In genomic region chr2:26298208-26298855, GRCm38 (mm10) we compare ENCODE assay signal across 7 mouse cellular contexts. TPM values are rescaled to one million over a fixed set of nuclear protein-coding genes. Genes with fewer than 3 reads are reported as not detected.
A peak's percentile ranks its signal among the peaks of the same experiment; 100 is the strongest.
DNase-seq lines count a peak whose midpoint lies in the region; TF ChIP-seq lines count a peak whose summit lies in the region.

No protein-coding gene starts in this region.

- intact Hi-C loops in left cerebral cortex, postnatal 25 days (cut with DNase I) = loop anchor here (5.0 kb wide), 1 partner anchor 231 kb away; no protein-coding TSS in a partner anchor

- H3K4me3 ChIP-seq in olfactory bulb, adult 2 months (ENCODE audit: insufficient read depth, low read depth, low read length) = no peak overlapping the region

- no peak for TF ChIP-seq POLR2A in olfactory bulb, adult 2 months (IDR thresholded peaks at IDR 0.05; ENCODE audit: insufficient read depth, low read depth, low read length)

- peak overlapping the region; percentile 79 for H3K27ac ChIP-seq in olfactory bulb, adult 2 months (ENCODE audit: insufficient read depth, low read depth, low read length)

- no peak for TF ChIP-seq CTCF in olfactory bulb, adult 2 months (IDR thresholded peaks at IDR 0.05; ENCODE audit: insufficient read depth, low read depth, low read length)

- WGBS in olfactory bulb, adult 2 months = 2% methylated on average over 10 of the region's 10 CpGs

- DNase-seq in thymus, postnatal 0 days (ENCODE audit: low spot score) = peak; percentile 33
- DNase-seq in thymus, postnatal 36 days = no peak
- DNase-seq in cerebellum, postnatal 25 days = peak; percentile 66 to 67
- peak; percentile 61 for DNase-seq in heart, postnatal 4 days
- peak; percentile 73 to 89 for DNase-seq in left cerebral cortex, postnatal 25 days (ENCODE audit: low spot score in 2 of 2)
- DNase-seq in ovary, postnatal 14 days (ENCODE audit: low spot score) = no peak

- H3K4me1 ChIP-seq in olfactory bulb, adult 2 months (ENCODE audit: control insufficient read depth, insufficient read depth, low read length) = peaks cover 51% of the 10 kb centered on the region

RNA-seq across cellular contexts. Expression of gene Ccdc187, which starts 4.0 kb away (rescaled TPM):
- 0.04 TPM in 2 replicates for polyA plus RNA-seq in thymus, postnatal 0 days (2015; fragmentation: Nextera tagmentation; extraction: Ambion mirVana)
- total RNA-seq in heart, postnatal 4 days (2021) = under 1 TPM; 0.81 to 0.92 TPM
- total RNA-seq in left cerebral cortex, postnatal 25 days (2021) = 1 to 10 TPM in 1 of 2 experiments, under 1 TPM in 1; 0.57 to 4.3 TPM
- polyA plus RNA-seq in olfactory bulb, adult 2 months (2012; ENCODE audit: insufficient read depth, insufficient read length, low replicate concordance, missing spikeins) = not detected in 2 replicates

RNA-seq across cellular contexts. Expression of gene Gpsm1, which starts 17.0 kb away (rescaled TPM):
- 12.5 and 13.7 TPM in 2 replicates for polyA plus RNA-seq in thymus, postnatal 0 days (2015; fragmentation: Nextera tagmentation; extraction: Ambion mirVana)
- 100 to 1,000 TPM; 142 to 153 TPM for total RNA-seq in heart, postnatal 4 days (2021)
- 10 to 100 TPM; 48.7 to 51.4 TPM for total RNA-seq in left cerebral cortex, postnatal 25 days (2021)
- 357 TPM in 1 of 2 replicates, not detected in the other for polyA plus RNA-seq in olfactory bulb, adult 2 months (2012; ENCODE audit: insufficient read depth, insufficient read length, low replicate concordance, missing spikeins)

RNA-seq across cellular contexts. Expression of gene Dnlz, which starts 53.6 kb away (rescaled TPM):
- polyA plus RNA-seq in thymus, postnatal 0 days (2015; fragmentation: Nextera tagmentation; extraction: Ambion mirVana) = 22.2 and 24.5 TPM in 2 replicates
- total RNA-seq in heart, postnatal 4 days (2021) = 10 to 100 TPM; 16.1 to 16.6 TPM
- total RNA-seq in left cerebral cortex, postnatal 25 days (2021) = 10 to 100 TPM; 28.0 to 28.4 TPM
- polyA plus RNA-seq in olfactory bulb, adult 2 months (2012; ENCODE audit: insufficient read depth, insufficient read length, low replicate concordance, missing spikeins) = not detected in 2 replicates

Comparison
In these comparisons a context has a peak if more than half of its experiments do, and no peak if none do; other contexts are left out.
1. DNase-seq: peak in thymus, postnatal 0 days (single experiment), cerebellum, postnatal 25 days (2 of 2), heart, postnatal 4 days (single experiment) and left cerebral cortex, postnatal 25 days (2 of 2); none in thymus, postnatal 36 days (0 of 2) and ovary, postnatal 14 days (single experiment).